Mouse (Mus musculus) ovary, postnatal 36 days (tissue): ENCODE results near the gene Timm44.
"Not testable (repeated sequence)": the region's sequence is repeated elsewhere in the genome, so short reads cannot be mapped to it uniquely, and the experiment has no call there.

Experiments
- DNase-seq: peaks from one replicate; pipeline ENCODE4 v3.0.0; 2022; ENCODE audit warnings: low spot score, mixed read lengths

Gene Timm44

GRCm38 (mm10) chr8:4263105-4263791 is 12.5 kb downstream of the Timm44 start:
- DNase-seq, result no peak

GRCm38 (mm10) chr8:4259805-4260170 is 15.9 kb downstream of the Timm44 start:
- DNase-seq, result no peak

- peak; percentile 98 for DNase-seq
These were observed 16.4 kb downstream of the Timm44 start, which contains the start of gene Ctxn1 for GRCm38 (mm10) chr8:4259125-4259804. TSS of gene Ctxn1 (minus strand) at chr8:4259274.

DNA sequence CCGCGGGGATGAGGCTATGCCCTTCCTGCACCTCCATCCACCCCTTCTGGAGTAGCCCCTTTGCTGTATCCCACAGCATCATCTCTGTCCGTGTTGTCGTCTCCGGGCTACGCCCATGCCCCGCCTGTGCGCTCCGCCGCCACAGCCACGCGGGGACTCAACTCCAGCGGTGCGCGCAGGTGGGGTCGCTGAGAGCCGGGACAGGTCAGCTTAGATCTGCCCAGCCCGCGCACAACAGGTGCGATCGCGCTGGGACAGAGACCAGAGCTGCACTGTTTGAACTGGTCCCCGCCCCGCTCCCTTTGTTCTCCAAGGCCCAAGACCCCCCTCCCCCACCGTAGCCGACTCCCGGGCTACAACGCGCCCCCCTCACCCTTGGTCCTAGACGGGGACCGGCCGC is 17.0 kb downstream of the Timm44 start:
- no peak for DNase-seq

DNA sequence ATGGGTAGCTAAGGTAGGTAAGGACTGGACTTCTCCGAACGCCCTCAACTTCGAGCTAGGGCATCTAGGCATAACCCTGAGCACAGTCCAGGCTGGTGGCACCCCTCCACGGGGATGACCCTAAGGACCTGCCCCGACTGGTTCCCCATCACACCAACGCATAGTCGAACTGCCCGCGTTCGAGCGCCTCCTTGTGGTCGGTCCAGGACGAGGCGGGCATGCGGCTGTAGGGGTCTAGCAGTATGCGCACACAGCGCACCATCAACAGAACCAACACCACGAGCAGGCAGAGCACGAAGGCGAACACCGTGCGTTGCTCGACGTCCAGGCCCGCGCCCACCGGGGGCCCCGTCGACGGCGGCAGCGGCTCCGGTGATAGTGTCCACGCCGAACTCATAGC is 17.5 kb downstream of the Timm44 start:
- peak; percentile 81 for DNase-seq

DNA sequence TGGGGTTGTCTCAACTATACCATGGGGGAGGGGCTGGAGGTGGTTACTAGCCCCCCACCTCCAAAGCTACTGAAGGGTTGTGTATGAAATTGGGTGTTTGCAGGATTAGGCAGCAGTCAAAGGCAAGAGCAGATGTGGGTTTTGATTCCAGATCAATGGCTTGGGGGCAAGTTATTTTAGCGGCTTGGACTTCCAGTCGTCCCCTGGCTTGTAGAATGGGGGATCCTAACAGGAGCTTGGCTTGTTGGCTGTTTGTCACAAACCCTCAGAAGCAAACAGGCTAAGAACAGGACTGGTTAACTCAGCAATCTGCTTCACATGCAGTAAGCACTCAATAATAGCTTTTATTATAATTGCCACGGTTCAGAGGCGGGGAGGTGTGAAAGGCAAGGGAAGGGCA is 18.4 kb downstream of the Timm44 start:
- DNase-seq, result no peak

- DNase-seq, result no peak
These were observed 18.8 kb downstream of the Timm44 start for GRCm38 (mm10) chr8:4256911-4257310.

- DNase-seq, result not testable (repeated sequence)
These were observed 20.2 kb downstream of the Timm44 start for GRCm38 (mm10) chr8:4255471-4255870.

- peak; percentile 58 for DNase-seq
These were observed 21.7 kb downstream of the Timm44 start for GRCm38 (mm10) chr8:4254001-4254400.

- peak; percentile 94 for DNase-seq
These were observed 22.5 kb downstream of the Timm44 start, which contains the start of gene Snapc2 for GRCm38 (mm10) chr8:4252934-4253841. TSS of gene Snapc2 (plus strand) at chr8:4253080.

DNA sequence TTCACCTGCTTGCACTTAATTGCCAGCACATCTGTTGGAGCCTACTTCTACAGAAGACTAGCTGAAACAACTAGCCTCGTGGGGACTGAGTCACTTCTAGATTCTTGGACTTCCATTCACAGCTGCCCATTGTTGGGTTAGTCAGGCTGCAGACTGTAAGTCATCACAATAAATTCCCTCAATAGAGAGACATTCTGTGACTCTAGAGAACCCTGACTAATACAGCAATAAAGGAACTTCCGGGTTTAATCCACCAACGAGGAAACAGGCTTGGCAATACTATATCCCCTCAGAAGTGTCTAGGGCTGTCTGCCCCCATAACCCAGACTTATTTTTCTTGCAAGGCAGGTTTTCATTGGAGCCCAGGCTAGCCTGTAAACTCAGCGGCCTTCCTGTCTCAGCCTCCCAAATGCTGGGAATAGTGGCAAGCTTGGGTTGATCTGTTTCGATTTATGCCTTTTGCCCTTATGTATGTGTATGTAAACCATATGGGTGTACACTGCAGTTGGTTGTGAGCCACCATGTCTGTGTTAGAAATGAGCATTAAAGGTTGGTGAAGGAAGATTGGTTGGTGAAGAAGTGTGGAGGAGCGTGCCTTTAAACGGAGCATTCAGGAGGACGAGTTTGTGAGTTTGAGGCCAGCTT is 23.5 kb downstream of the Timm44 start:
- no peak for DNase-seq

DNA sequence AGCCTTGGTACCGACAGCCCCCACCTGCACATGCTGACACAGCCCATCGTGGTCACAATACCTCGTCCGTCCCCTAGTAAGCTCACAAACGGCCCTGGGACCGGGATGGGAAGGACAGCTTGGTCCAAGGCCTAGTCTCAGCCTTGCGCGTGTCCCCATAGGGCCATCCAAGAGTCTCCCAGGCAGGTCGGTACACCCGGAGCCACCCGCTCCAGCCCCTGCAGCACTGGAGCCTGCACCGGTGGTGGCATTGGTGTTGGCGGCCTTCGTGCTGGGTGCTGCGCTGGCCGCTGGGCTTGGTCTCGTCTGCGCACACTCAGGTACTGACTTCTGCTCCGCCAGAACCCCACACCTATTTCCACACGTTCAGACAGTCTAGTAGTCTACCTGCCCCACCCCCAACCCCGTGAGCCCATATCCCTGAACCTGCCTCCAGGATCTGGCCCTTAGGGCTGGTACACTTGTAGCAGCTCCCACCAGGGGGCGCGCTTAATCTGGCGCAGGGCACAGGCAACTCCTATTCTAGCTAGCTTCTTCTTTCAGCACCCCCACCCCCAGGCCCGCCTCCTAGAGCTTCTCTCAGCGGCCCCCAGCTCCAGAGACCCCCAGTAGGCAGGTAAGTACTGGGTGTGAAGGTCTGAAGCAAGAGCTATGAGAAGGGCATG is 25.3 kb downstream of the Timm44 start:
- DNase-seq, result peak; percentile 82

- DNase-seq, result peak; percentile 71
These were observed 26.5 kb downstream of the Timm44 start for GRCm38 (mm10) chr8:4249213-4249612.

- peak; percentile 54 for DNase-seq
These were observed 27.7 kb downstream of the Timm44 start, which contains the start of gene Tgfbr3l for GRCm38 (mm10) chr8:4247951-4248540. TSS of gene Tgfbr3l (plus strand) at chr8:4248214.

DNA sequence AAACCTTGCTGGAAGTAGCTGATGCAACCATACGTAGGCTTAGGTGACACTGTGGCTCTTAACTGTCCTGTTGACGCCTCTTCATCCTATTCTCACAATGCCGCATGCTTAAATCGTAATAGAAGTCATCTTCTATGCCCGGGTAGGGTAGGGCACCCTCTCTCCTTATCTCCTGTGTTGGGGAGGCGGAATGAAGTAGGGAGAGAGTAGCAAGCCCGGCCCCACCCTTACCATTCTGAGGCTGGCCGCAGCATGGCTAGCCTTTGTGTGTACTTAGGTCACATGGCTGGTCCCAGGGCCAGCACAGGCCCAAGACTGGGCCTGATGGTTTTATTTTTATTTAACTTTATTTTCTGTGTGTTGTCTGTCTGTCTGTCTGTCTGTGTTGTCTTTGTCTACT is 28.5 kb downstream of the Timm44 start:
- DNase-seq, result no peak

DNA sequence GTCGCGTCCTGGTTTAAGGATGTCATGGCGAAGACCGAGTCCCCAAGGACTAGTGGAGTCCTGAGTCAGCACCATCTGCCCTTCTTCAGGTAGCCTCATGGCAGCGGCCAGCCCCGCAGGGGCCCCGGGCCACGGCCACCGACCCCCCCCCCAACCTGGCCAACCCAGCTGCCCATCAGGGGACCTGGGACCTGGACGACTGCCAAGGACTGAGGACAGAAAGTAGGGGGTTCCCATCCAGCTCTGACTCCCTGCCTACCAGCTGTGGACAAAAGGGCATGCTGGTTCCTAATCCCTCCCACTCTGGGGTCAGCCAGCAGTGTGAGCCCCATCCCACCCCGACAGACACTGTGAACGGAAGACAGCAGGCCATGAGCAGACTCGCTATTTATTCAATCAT is 30.0 kb downstream of the Timm44 start:
- no peak for DNase-seq

GRCm38 (mm10) chr8:4245061-4245460 is 30.7 kb downstream of the Timm44 start:
- DNase-seq, result no peak

GRCm38 (mm10) chr8:4239193-4239890 is 36.4 kb downstream of the Timm44 start:
- no peak for DNase-seq

- DNase-seq, result peak; percentile 100
These were observed 37.1 kb downstream of the Timm44 start, which contains the start of the genes Map2k7 and Gm49320 for GRCm38 (mm10) chr8:4238434-4239192. TSS of gene Map2k7 (plus strand) at chr8:4238740. TSS of gene Gm49320 (plus strand) at chr8:4238865.
